Mouse (Mus musculus): ENCODE measurements around the gene Fam118a. TPM values are rescaled to one million over a fixed set of nuclear protein-coding genes. Genes with fewer than 3 reads are reported as not detected.

Fam118a gene
- polyA plus RNA-seq, 1 experiment from 2014 or later, result 24.2 TPM

DNA sequence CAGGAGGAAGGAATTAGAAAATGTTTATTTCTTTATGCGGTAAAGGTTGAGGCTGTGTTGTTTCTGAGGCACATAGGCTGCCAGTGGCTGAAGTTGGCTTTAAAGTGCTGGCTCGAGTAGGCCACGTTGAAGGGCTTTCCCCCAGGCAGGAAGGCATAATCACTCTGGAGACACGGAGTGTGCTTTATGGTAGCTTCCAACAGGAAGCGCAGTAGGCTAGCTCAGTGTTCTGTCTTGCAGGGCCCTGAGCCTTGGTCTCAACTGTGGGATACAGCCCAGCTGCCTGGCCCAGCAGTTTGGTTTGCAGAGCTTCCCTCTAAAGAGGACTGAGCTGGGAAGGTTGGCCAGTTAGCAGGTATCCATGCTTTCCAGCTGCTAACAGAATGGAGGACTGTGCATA, 14.4 kb downstream of the Fam118a start:
- Histone ChIP-seq H3K27ac (peak overlapping the region; percentile 77), H3K27me3 (no peaks in the 10 kb centered on the region), H3K9ac (no peak overlapping the region), H3K9me3 (no peaks in the 10 kb centered on the region), H3K4me2 (replicated peaks) (no peak overlapping the region), H3K4me3 (no peak overlapping the region), H3K4me1 (peaks cover 25% of the 10 kb centered on the region), H3K36me3 (peaks cover 28% of the 10 kb centered on the region)
- 47% methylated on average over 5 of the region's 5 CpGs for WGBS
- no peak for ATAC-seq (ENCODE audit: insufficient number of reproducible peaks, insufficient read depth, low FRiP score, low TSS enrichment)

DNA sequence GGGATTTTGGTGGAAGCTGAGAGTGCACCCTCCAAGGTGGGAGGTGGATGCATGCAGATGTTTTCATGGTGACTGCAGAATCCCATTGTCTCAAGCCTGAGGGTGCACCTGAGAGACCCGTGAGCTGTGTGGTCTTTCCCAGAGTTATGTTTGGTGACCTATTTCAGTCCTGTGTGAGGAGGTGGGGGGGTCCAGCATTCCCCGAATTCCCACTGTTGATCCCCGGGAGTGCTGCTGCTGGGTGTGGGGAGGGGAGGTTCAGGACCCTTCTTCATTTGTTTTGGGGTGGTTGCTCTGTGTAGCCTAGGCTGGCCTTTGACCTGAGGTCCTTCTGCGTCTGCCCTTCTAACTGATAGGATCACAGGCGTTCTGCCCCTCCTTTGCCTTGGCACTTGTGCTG, 15.0 kb downstream of the Fam118a start:
- H3K27ac ChIP-seq, result no peak overlapping the region
- H3K36me3 ChIP-seq, result peaks cover 35% of the 10 kb centered on the region
- H3K9me3 ChIP-seq, result no peaks in the 10 kb centered on the region
- 76% methylated on average over 5 of the region's 5 CpGs for WGBS
- no peaks in the 10 kb centered on the region for H3K27me3 ChIP-seq
- no peak overlapping the region for H3K4me2 ChIP-seq (replicated peaks)
- peaks cover 22% of the 10 kb centered on the region for H3K4me1 ChIP-seq
- H3K9ac ChIP-seq, result no peak overlapping the region
- ATAC-seq (ENCODE audit: insufficient number of reproducible peaks, insufficient read depth, low FRiP score, low TSS enrichment), result no peak
- H3K4me3 ChIP-seq, result no peak overlapping the region

DNA sequence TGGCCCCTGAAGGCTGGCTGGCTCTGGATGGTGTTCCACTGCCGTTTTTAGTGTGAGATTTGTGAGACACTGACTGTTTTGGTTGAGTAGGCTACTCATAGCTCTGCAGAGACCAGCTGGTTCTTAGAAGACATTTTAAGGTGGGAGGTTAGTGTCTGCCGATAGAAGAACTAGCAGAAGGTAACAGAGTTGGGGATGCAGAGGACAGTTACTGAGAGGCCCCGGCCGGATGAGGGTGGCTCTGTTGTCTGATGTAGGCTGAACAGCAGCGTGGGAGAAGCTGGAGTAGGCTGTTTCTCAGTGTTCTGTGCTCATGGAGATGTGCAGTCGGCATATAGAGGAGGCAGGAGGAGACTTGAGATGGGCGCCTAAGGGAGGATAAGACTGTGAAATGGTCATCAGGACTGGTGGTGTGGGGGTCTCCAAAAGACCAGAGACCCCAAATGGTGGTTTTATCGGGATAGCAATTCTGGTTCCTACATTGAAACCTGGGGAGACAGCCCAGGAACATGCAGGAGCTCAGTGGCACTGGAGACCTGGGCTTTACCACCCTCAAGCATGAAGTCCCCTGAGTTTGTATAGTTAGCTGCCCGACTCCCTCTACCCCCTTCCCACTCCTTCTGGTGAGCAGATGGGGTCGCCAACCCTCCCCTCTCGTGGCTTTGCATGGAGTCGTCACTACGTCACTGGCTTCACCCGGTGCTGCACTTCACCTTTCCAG, 17.6 kb downstream of the Fam118a start:
- peaks cover 53% of the 10 kb centered on the region for H3K36me3 ChIP-seq
- no peak overlapping the region for H3K9ac ChIP-seq
- H3K9me3 ChIP-seq, result no peaks in the 10 kb centered on the region
- no peaks in the 10 kb centered on the region for H3K27me3 ChIP-seq
- H3K27ac ChIP-seq, result no peak overlapping the region
- WGBS, result 86% methylated on average over 14 of the region's 14 CpGs
- no peak for ATAC-seq (ENCODE audit: insufficient number of reproducible peaks, insufficient read depth, low FRiP score, low TSS enrichment)
- H3K4me3 ChIP-seq, result no peak overlapping the region
- peaks cover 18% of the 10 kb centered on the region for H3K4me1 ChIP-seq
- H3K4me2 ChIP-seq (replicated peaks), result no peak overlapping the region

DNA sequence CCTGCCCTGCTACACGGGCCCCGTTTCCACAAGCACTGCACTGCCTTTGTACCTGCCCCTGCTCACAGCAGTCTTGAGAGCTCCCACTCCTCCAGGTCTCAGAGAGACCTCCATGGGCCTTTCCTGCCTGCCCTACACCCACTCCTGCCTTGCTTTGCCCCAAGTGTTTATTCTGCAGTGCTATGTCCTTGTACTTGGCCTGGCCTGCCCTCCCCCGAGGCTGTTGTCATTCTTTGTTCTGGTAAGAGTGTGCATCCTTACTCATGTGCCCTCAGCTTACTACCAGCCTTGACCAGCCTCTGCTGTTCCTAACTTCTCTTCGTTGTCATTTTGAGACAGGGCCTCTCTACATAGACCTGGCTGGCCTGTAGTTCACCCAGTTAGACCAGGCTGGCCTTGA, 19.1 kb downstream of the Fam118a start:
- Histone ChIP-seq H3K4me3 (no peak overlapping the region), H3K9me3 (no peaks in the 10 kb centered on the region), H3K4me1 (peaks cover 11% of the 10 kb centered on the region), H3K4me2 (replicated peaks) (no peak overlapping the region), H3K36me3 (peaks cover 67% of the 10 kb centered on the region), H3K27ac (no peak overlapping the region), H3K9ac (no peak overlapping the region), H3K27me3 (no peaks in the 10 kb centered on the region)
- ATAC-seq (ENCODE audit: insufficient number of reproducible peaks, insufficient read depth, low FRiP score, low TSS enrichment), result no peak
- WGBS, result 93% methylated on average over 4 of the region's 4 CpGs

DNA sequence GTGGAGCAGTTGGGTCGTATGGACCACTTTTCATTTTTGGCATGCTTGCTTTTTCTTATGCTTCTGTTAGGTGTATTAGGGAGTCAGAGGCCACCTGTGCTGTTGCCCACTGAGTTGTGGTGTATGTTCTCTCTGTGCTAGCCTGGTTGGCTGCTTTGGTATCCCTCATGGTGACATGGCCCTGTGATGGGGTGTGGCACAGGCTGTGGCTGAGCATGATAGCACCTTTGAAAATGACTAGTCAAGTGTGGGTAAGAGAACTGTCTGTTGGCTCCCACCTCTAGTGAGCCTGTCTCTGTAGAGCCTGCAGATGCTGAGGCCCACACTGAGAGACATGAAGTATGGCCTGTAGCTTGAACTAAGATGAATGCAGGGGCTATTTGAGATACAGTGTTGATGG, 21.0 kb downstream of the Fam118a start:
- Histone ChIP-seq H3K27me3 (no peaks in the 10 kb centered on the region), H3K9ac (no peak overlapping the region), H3K4me1 (no peaks in the 10 kb centered on the region), H3K27ac (no peak overlapping the region), H3K9me3 (no peaks in the 10 kb centered on the region), H3K4me2 (replicated peaks) (no peak overlapping the region), H3K36me3 (peaks cover 77% of the 10 kb centered on the region), H3K4me3 (no peak overlapping the region)
- WGBS, result 75% methylated on average over 1 of the region's 1 CpGs
- no peak for ATAC-seq (ENCODE audit: insufficient number of reproducible peaks, insufficient read depth, low FRiP score, low TSS enrichment)

DNA sequence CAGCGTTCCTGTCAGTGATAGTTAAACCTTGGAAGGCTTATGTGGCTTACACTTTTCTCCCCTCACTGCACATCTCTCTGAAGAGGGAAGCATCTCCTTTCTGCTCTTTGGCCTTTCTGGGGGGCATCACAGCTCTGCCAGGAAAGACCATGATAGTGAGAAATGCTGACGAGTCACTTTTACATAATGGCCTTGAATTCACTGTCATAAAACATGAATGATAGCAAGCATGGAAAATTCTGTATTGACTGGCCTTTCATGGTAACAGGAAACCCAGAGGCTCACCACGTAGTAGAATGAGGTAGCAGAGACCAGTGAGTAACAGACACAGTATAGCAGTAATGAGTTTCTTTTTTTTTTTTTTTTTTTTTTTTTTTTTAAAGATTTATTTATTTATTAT, 25.4 kb downstream of the Fam118a start:
- 92% methylated on average over 3 of the region's 3 CpGs for WGBS
- Histone ChIP-seq H3K4me2 (replicated peaks) (no peak overlapping the region), H3K36me3 (peaks cover 61% of the 10 kb centered on the region), H3K4me3 (no peak overlapping the region), H3K27ac (no peak overlapping the region), H3K4me1 (no peaks in the 10 kb centered on the region), H3K27me3 (no peaks in the 10 kb centered on the region), H3K9ac (no peak overlapping the region), H3K9me3 (no peaks in the 10 kb centered on the region)
- no peak for ATAC-seq (ENCODE audit: insufficient number of reproducible peaks, insufficient read depth, low FRiP score, low TSS enrichment)

GRCm38 (mm10) chr15:85055186-85055585, 26.4 kb downstream of the Fam118a start:
- no peak overlapping the region for H3K4me3 ChIP-seq
- no peak overlapping the region for H3K27ac ChIP-seq
- ATAC-seq (ENCODE audit: insufficient number of reproducible peaks, insufficient read depth, low FRiP score, low TSS enrichment), result no peak
- no peaks in the 10 kb centered on the region for H3K4me1 ChIP-seq
- H3K9ac ChIP-seq, result no peak overlapping the region
- H3K4me2 ChIP-seq (replicated peaks), result no peak overlapping the region
- no peaks in the 10 kb centered on the region for H3K27me3 ChIP-seq
- WGBS, result 82% methylated on average over 4 of the region's 4 CpGs
- no peaks in the 10 kb centered on the region for H3K9me3 ChIP-seq
- peaks cover 61% of the 10 kb centered on the region for H3K36me3 ChIP-seq

DNA sequence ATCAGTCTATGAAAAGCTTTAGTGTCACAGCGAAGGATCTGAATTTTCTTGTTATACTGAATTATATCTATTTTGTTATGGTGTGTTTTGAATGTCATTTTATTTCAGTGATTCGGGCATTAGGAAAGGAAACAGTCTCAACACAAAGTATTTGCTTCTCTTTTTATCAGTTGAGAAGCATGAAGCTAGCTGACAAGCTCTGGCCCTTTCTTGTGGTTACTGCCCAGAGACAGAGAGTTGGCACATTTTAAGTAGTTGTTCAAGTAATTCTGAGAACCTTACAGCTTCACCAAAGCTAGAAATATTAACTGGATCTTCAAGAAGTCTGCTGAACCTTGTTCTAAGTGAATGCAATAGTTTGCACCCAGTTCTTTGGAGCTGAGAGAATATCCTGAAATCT, 34.7 kb downstream of the Fam118a start:
- Histone ChIP-seq H3K9me3 (no peaks in the 10 kb centered on the region), H3K4me1 (no peaks in the 10 kb centered on the region), H3K27ac (no peak overlapping the region), H3K4me2 (replicated peaks) (no peak overlapping the region), H3K36me3 (peaks cover 12% of the 10 kb centered on the region; the same call in 1 of the 2 replicates), H3K4me3 (no peak overlapping the region), H3K9ac (no peak overlapping the region), H3K27me3 (no peaks in the 10 kb centered on the region)
- WGBS, result 90% methylated on average over 2 of the region's 2 CpGs
- no peak for ATAC-seq (ENCODE audit: insufficient number of reproducible peaks, insufficient read depth, low FRiP score, low TSS enrichment)

DNA sequence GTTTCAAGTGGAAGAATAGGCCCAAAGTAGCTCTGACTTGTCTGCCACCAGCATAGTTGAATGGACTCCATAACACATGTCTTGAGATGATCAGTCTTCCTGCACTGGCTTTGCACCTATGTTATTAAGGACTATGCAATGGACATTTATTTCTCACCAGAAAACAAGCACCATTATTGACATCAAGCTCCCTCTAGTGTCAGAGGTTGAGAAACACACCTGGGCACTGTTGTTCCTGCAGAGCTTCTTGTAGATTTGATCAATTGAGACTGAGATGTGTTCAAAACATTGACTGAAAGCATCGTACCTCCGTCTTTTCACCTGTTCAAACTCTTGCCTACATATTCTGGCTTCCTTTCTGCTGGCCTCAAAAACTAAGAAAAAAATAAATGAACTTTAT, 41.8 kb downstream of the Fam118a start:
- Histone ChIP-seq H3K36me3 (no peaks in the 10 kb centered on the region), H3K27ac (no peak overlapping the region), H3K4me1 (no peaks in the 10 kb centered on the region), H3K4me2 (replicated peaks) (no peak overlapping the region), H3K27me3 (no peaks in the 10 kb centered on the region), H3K4me3 (no peak overlapping the region), H3K9me3 (no peaks in the 10 kb centered on the region), H3K9ac (no peak overlapping the region)
- 19% methylated on average over 2 of the region's 2 CpGs for WGBS
- no peak for ATAC-seq (ENCODE audit: insufficient number of reproducible peaks, insufficient read depth, low FRiP score, low TSS enrichment)

- WGBS, result 82% methylated on average over 2 of the region's 2 CpGs
- no peaks in the 10 kb centered on the region for H3K9me3 ChIP-seq
- no peaks in the 10 kb centered on the region for H3K27me3 ChIP-seq
- no peak overlapping the region for H3K4me2 ChIP-seq (replicated peaks)
- H3K27ac ChIP-seq, result no peak overlapping the region
- H3K4me3 ChIP-seq, result no peak overlapping the region
- H3K9ac ChIP-seq, result no peak overlapping the region
- no peak for ATAC-seq (ENCODE audit: insufficient number of reproducible peaks, insufficient read depth, low FRiP score, low TSS enrichment)
- no peaks in the 10 kb centered on the region for H3K36me3 ChIP-seq
- no peaks in the 10 kb centered on the region for H3K4me1 ChIP-seq
These were observed 43.9 kb downstream of the Fam118a start for GRCm38 (mm10) chr15:85072651-85073050.

DNA sequence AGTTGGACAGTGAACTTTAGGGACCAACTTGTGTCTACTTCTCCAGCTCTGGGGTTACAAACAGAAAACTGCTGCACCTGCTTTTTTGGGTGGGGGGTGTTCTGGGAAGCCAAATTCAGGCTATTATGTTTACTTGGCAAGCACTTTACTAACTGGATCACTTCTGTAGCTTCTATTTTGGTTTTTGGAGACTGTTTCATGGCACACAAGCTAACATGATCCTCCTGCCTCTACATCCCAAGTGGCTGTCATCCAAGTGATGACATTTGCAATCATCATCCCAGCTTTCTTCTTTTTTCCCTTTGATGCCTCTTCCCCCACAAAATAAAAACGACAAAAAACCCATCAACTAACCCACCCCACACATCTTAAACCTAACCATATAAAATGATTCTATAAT, 56.9 kb downstream of the Fam118a start:
- H3K4me3 ChIP-seq, result no peak overlapping the region
- H3K4me2 ChIP-seq (replicated peaks), result no peak overlapping the region
- H3K9ac ChIP-seq, result no peak overlapping the region
- ATAC-seq (ENCODE audit: insufficient number of reproducible peaks, insufficient read depth, low FRiP score, low TSS enrichment), result no peak
- H3K4me1 ChIP-seq, result no peaks in the 10 kb centered on the region
- no peaks in the 10 kb centered on the region for H3K27me3 ChIP-seq
- H3K9me3 ChIP-seq, result no peaks in the 10 kb centered on the region
- H3K36me3 ChIP-seq, result no peaks in the 10 kb centered on the region
- WGBS, result 71% methylated on average over 1 of the region's 1 CpGs
- no peak overlapping the region for H3K27ac ChIP-seq

All from embryonic facial prominence, embryonic 12.5 days (tissue).